Mouse (Mus musculus) testis, postnatal 10 days (tissue): ENCODE measurements around the gene Prc1.

ENCODE experiments used
- DNase-seq: peaks from one replicate; pipeline ENCODE4 v3.0.0; 2021; ENCODE audit warnings: low spot score

The Prc1 gene

DNA sequence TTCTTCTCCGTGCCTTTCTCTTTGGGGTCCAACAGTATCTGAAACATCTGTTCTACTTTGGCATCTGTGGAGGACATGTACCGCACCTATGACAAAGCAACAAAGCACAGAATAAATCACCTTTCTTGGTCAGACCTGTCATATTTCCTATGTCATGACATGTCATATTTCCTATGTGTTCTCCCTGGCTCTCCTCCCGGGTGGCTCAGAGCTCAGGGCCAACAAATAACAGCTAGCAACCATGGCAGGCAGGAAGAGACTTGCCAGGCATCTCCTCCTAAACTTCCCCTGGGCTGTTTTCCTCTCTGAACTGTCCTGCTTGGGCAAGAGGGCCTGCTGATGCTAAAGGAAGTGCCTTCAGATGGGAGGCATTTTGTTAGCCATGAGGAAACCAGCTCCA is 42.7 kb downstream of the Prc1 start:
- no peak for DNase-seq

GRCm38 (mm10) chr7:80339371-80339770 is 45.1 kb downstream of the Prc1 start:
- peak; percentile 57 for DNase-seq

GRCm38 (mm10) chr7:80339793-80340628 is 45.8 kb downstream of the Prc1 start:
- peak; percentile 98 for DNase-seq

DNA sequence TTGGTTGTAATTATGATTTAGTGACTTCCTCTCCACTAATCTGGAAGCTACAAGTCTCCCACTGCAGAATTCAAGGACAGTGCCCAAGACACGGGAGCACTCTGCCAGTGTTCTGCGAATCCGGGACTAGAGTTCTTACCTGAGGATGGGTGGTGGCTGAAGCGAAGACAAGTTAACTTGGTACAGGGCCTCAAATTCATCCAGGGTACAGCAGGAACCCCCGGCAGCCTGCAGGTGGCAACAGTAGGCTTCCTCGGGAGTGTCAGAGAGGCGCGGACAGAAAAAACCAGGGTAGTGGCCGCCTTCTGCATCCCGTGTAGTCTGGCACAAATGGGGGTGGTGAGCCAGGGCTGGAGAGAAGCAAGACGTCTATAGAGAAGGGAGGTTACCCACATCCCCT is 46.5 kb downstream of the Prc1 start, which contains the start of gene Unc45a:
TSS of gene Unc45a (minus strand) at position 213 of the 400 bp plus-strand sequence.
- DNase-seq = peak; percentile 79

GRCm38 (mm10) chr7:80341793-80342192 is 47.5 kb downstream of the Prc1 start:
- DNase-seq = no peak

- DNase-seq = peak; percentile 97
These were observed 48.6 kb downstream of the Prc1 start, which contains the start of gene Hddc3 for GRCm38 (mm10) chr7:80342858-80343257. TSS of gene Hddc3 (plus strand) at chr7:80343104.

DNA sequence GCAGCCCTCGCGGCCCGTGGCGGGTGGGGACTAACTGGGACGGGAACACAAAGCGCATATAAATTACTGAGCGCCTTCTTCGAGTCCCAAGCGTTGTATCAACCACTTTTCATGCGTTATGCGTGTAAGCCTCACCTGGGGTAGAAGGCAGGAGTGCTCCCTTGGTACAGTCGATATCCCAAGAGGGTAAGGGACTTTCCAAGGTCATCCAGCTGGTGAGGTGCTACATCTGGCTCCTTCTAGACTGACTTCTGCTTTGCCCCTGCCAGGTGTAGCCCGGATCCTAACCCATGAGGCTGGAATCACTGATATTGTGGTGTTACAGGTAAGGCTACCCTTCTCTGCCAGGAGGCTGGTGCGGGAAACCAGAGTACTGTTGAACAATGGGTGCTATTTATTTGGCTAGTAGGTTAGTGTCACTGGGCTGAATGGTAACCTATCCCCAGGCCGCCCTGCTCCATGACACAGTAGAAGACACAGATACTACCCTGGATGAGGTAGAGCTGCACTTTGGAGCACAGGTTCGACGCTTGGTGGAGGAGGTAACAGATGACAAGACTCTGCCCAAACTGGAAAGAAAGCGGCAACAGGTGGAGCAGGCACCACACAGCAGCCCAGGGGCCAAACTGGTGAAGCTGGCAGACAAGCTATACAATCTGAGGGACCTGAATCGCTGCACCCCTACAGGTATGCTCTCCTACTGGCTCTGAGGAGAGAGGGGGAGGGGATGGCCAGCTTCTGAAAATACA is 49.2 kb downstream of the Prc1 start:
- DNase-seq = no peak

GRCm38 (mm10) chr7:80346173-80346572 is 51.9 kb downstream of the Prc1 start:
- no peak for DNase-seq

- DNase-seq = no peak
These were observed 52.6 kb downstream of the Prc1 start for GRCm38 (mm10) chr7:80346830-80347229.

GRCm38 (mm10) chr7:80347670-80348586 is 53.7 kb downstream of the Prc1 start:
- DNase-seq = no peak

- DNase-seq = no peak
These were observed 56.6 kb downstream of the Prc1 start for GRCm38 (mm10) chr7:80350808-80351207.

GRCm38 (mm10) chr7:80352920-80353319 is 58.7 kb downstream of the Prc1 start:
- no peak for DNase-seq

- DNase-seq = no peak
These were observed 62.1 kb downstream of the Prc1 start for GRCm38 (mm10) chr7:80356351-80356750.

- peak; percentile 54 for DNase-seq
These were observed 62.9 kb downstream of the Prc1 start for GRCm38 (mm10) chr7:80357156-80357555.

DNA sequence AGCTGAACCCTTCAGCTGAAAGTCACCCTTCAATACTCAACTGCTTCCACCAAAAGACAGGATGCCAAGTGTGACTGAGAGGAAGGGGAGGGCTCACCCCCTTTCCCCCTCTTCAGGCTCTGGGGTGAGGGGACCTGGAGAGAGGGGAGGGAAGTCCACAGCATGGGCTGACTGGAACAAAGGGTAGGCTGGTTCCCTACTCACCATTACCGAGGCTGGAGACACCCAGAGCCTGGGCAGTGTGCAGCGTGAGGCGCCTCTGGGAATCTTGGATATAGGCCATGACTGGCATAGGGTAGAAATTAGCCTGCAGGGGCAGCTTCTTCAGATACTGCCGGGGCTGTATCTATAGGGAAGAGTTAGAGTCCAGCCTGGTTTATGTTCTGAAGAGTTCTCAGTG is 63.8 kb downstream of the Prc1 start:
- DNase-seq = no peak

DNA sequence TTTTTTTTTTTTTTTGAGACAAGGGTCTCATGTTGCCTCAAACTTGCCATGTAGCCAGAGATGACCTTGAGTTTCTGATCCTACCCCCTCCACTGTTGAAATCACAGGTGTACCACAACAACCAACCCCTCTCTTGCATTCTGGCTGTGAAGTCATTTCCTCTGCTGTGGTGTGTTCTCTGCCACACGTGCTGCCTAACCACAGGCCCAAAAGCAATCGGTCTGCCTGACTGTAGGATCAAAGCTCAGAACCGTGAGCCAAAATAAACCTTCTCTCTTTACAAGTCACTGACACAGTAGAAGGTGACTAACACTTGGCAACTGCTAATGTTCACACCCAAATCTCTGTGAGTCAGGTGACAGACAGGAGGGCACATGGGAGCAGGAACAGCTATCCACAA is 66.2 kb downstream of the Prc1 start:
- DNase-seq = no peak

DNA sequence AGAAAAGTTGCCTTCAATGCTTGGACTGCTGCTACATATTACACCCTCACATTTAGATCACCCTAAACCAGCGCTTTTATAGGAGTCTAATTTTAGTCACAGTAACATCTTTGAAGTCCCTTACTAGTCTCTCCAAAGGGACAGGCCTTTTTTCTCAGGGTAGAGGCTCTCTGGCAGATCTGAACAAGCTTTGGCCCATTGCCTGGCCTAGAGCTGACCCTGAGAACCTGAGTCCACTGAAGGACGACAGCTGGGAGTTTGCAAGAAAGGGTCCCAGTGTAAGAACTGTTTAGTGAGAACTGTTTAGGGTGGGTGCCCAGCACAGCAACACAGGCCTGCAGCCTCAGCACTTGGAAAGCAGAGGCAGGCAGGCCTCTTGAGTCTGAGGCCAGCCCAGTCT is 71.5 kb downstream of the Prc1 start:
- DNase-seq = peak; percentile 59
